Mouse (Mus musculus) ES-E14 (cell line): ENCODE results near the gene Gramd2.

ENCODE experiments used
- CHD2 ChIP-seq: IDR thresholded peaks from 2 replicates; pipeline ENCODE4 v1.6.1; 2014; ENCODE audit warnings: mild to moderate bottlenecking, low read depth, low read length, inconsistent platforms
- HCFC1 ChIP-seq: IDR thresholded peaks from 2 replicates; pipeline ENCODE4 v1.6.1; 2012; ENCODE audit warnings: low read length, inconsistent platforms, borderline replicate concordance; ENCODE audit not compliant: insufficient read depth
- ZC3H11A ChIP-seq: IDR thresholded peaks from 2 replicates; pipeline ENCODE4 v1.6.1; 2012; ENCODE audit warnings: low read depth, mild to moderate bottlenecking, inconsistent platforms, low read length, borderline replicate concordance
- ZNF384 ChIP-seq: IDR thresholded peaks from 2 replicates; pipeline ENCODE4 v1.6.1; 2012; ENCODE audit warnings: low read depth, low read length, inconsistent platforms

DNA sequence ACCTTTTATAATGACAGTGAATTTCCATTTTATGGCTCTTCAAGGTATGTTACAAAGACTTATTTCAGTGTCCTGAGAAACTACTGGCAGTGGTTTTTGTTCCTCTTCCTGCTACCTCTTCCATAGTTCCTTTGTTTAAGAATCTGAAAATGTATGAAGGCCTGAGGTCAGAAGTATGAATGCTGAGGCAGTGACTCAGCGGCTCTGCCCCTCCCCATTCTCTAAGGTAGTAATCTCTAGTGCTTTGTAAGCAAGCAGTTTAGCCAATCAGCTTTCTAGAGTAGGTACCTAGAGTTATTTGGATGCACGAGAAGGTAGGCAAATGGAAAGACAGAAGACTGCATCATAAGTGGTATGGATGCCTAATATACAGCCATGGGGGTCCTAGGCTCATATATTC is 38.6 kb upstream of the Gramd2 start:
- TF ChIP-seq CHD2 (no peak), ZC3H11A (no peak), HCFC1 (no peak), ZNF384 (no peak)
